Comparison of ENCODE assay signal across 8 mouse cellular contexts in genomic region chr5:105731173-105731626, GRCm38 (mm10). TPM values are rescaled to one million over a fixed set of nuclear protein-coding genes. Genes with fewer than 3 reads are reported as not detected.
DNase-seq lines count a peak whose midpoint lies in the region; ATAC-seq and TF ChIP-seq lines count a peak whose summit lies in the region.

No protein-coding gene starts in this region.

- DNase-seq in thymus, adult 2 months: peak; percentile 40
- DNase-seq in thymus, adult 18-20 months: no peak
- peak; percentile 15 for DNase-seq in yolk sac, embryonic 10.5 days (ENCODE audit: low spot score)
- DNase-seq in layer of hippocampus, postnatal 10 days (ENCODE audit: low spot score in 2 of 2): no peak
- DNase-seq in ovary, postnatal 14 days (ENCODE audit: low spot score): no peak

- no peaks in the 10 kb centered on the region for H3K27me3 ChIP-seq in thymus, adult 2 months (ENCODE audit: control insufficient read depth, insufficient read depth, low read length)
- H3K27me3 ChIP-seq in embryonic facial prominence, embryonic 15.5 days: no peaks in the 10 kb centered on the region
- no peaks in the 10 kb centered on the region for H3K27me3 ChIP-seq in megakaryocyte, embryonic 14.5 days (replicated peaks)

- WGBS in thymus, adult 2 months: 3% methylated on average over 16 of the region's 16 CpGs
- WGBS in embryonic facial prominence, embryonic 15.5 days: 23% methylated on average over 16 of the region's 16 CpGs

- no peak overlapping the region for H3K27ac ChIP-seq in thymus, adult 2 months (ENCODE audit: control insufficient read depth, insufficient read depth, low read length)
- no peak overlapping the region for H3K27ac ChIP-seq in embryonic facial prominence, embryonic 15.5 days (replicated peaks)

- peak overlapping the region; percentile 92 for H3K4me2 ChIP-seq in embryonic facial prominence, embryonic 15.5 days (replicated peaks)

- H3K4me1 ChIP-seq in thymus, adult 2 months (replicated peaks; ENCODE audit: control insufficient read depth, insufficient read depth, low read length): peaks cover 15% of the 10 kb centered on the region
- peaks cover 23% of the 10 kb centered on the region for H3K4me1 ChIP-seq in embryonic facial prominence, embryonic 15.5 days
- H3K4me1 ChIP-seq in megakaryocyte, embryonic 14.5 days: peaks cover 61% of the 10 kb centered on the region

- no peak for ATAC-seq in embryonic facial prominence, embryonic 15.5 days (ENCODE audit: insufficient number of reproducible peaks, low FRiP score, low TSS enrichment, low read depth)
- ATAC-seq in inflammation-experienced regulatory T-cells, adult 6 months: peak; percentile 31

- no peaks in the 10 kb centered on the region for H3K9me3 ChIP-seq in embryonic facial prominence, embryonic 15.5 days (replicated peaks)
- no peaks in the 10 kb centered on the region for H3K9me3 ChIP-seq in megakaryocyte, embryonic 14.5 days

- peak overlapping the region; percentile 41; the same call in 1 of the 2 replicates for H3K9ac ChIP-seq in embryonic facial prominence, embryonic 15.5 days

- no peaks in the 10 kb centered on the region for H3K36me3 ChIP-seq in thymus, adult 2 months (ENCODE audit: control insufficient read depth, insufficient read depth, low read length)
- H3K36me3 ChIP-seq in embryonic facial prominence, embryonic 15.5 days: no peaks in the 10 kb centered on the region
- H3K36me3 ChIP-seq in megakaryocyte, embryonic 14.5 days (replicated peaks; ENCODE audit: low read length): peaks cover 46% of the 10 kb centered on the region

- TF ChIP-seq CTCF in thymus, adult 2 months (IDR thresholded peaks at IDR 0.05; ENCODE audit: borderline replicate concordance, control insufficient read depth, extremely low read depth, insufficient read depth, low read length, poor library complexity): no peak

- no peak for TF ChIP-seq POLR2A in thymus, adult 2 months (IDR thresholded peaks at IDR 0.05; ENCODE audit: control insufficient read depth, extremely low read depth, insufficient read depth, low read length, poor library complexity)

- H3K4me3 ChIP-seq in thymus, adult 2 months (ENCODE audit: control insufficient read depth, insufficient read depth, low read length): peak overlapping the region; percentile 62
- peak overlapping the region; percentile 59 for H3K4me3 ChIP-seq in embryonic facial prominence, embryonic 15.5 days (replicated peaks)
- H3K4me3 ChIP-seq in megakaryocyte, embryonic 14.5 days (replicated peaks): peak overlapping the region; percentile 96

RNA-seq across cellular contexts. Expression of gene Lrrc8d, which starts 31.4 kb away (rescaled TPM):
- polyA plus RNA-seq in thymus, adult 2 months (2012; rRNA removed): 5.6 and 5.7 TPM in 2 replicates
- polyA plus RNA-seq in embryonic facial prominence, embryonic 15.5 days (2015; fragmentation: Nextera tagmentation; extraction: Ambion mirVana): 15.9 and 17.7 TPM in 2 replicates
- 10 to 100 TPM; 11.8 to 28.4 (median 26.5) TPM for polyA plus RNA-seq in inflammation-experienced regulatory T-cells, adult 6 months (2017; shearing (Covaris generic))
- 13.5 and 27.0 TPM in 2 replicates for polyA plus RNA-seq in megakaryocyte, embryonic 14.5 days (2012; ENCODE audit: insufficient read depth, low replicate concordance)
- total RNA-seq in layer of hippocampus, postnatal 10 days (2021): 10 to 100 TPM; 57.7 to 59.4 TPM

Comparison
In these comparisons a context has a peak if more than half of its experiments do, and no peak if none do; other contexts are left out.
1. DNase-seq: peak in thymus, adult 2 months (single experiment) and yolk sac, embryonic 10.5 days (single experiment); none in thymus, adult 18-20 months (0 of 2), layer of hippocampus, postnatal 10 days (0 of 2) and ovary, postnatal 14 days (single experiment).
2. Peak in every context shown above with its lines, with median percentiles within 50 percentile points of each other: H3K4me3 ChIP-seq.